Mouse (Mus musculus): ENCODE measurements around the gene Egln1. TPM values are rescaled to one million over a fixed set of nuclear protein-coding genes. Genes with fewer than 3 reads are reported as not detected.

The Egln1 gene
- polyA plus RNA-seq, 1 experiment from 2014 or later: 17.0 TPM

DNA sequence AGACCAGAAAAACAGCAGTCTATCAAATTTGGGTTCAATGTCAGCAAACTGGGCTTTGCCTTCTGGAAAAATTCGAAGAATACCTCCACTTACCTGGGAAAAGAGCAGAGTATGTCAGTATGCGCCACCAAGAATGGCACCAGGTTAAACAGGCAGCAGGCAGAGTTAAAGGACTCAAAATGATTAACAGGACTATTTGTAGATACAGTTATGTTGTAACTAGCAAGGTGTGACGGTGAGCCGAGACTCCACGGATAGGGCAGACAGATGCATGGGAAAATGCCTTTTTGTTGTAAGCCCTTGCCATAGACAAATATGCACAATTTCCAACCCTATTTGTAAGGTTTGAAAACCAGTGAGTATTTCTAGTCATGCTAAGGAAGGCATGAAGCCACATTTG lies 35.1 kb downstream of the Egln1 start:
- H3K36me3 ChIP-seq: peaks cover 69% of the 10 kb centered on the region
- H3K27me3 ChIP-seq (ENCODE audit: insufficient read depth, poor library complexity, severe bottlenecking): no peaks in the 10 kb centered on the region

GRCm38 (mm10) chr8:124911938-124912872 lies 36.9 kb downstream of the Egln1 start:
- H3K9me3 ChIP-seq: no peaks in the 10 kb centered on the region
- 76% methylated on average over 17 of the region's 17 CpGs for WGBS
- DNase-seq (ENCODE audit: low spot score): no peak
- H3K27ac ChIP-seq: no peak overlapping the region
- no peak overlapping the region for H3K4me3 ChIP-seq
- H3K36me3 ChIP-seq: peaks cover 86% of the 10 kb centered on the region
- no peaks in the 10 kb centered on the region for H3K27me3 ChIP-seq (ENCODE audit: insufficient read depth, poor library complexity, severe bottlenecking)
- H3K4me1 ChIP-seq: peaks cover 20% of the 10 kb centered on the region

More for the DNA sequence above, 35.1 kb downstream of the Egln1 start:
- DNase-seq (ENCODE audit: low spot score): no peak
- no peaks in the 10 kb centered on the region for H3K9me3 ChIP-seq
- H3K4me3 ChIP-seq: no peak overlapping the region
- H3K4me1 ChIP-seq: peaks cover 39% of the 10 kb centered on the region
- WGBS: 96% methylated on average over 5 of the region's 5 CpGs
- H3K27ac ChIP-seq: no peak overlapping the region

DNA sequence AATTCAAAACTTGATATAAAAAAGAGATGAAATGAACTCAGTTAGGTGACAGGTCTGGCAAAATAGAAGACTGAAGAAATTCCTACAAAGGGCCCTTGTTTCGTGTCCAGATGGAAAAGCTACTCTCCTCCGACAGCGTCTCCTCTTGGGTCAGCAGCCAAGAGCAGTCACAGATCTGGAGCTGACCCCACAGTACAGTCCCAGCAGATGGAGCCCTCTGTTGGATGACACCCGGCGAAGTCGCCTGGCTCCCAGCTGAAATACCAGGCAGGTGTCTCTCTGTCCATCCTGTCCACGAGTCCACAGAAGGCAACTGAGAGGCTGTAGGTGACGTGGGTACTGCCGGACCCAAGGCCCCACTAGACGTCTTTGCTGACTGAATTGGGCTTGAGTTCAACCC lies 38.8 kb downstream of the Egln1 start:
- Histone ChIP-seq H3K27me3 (ENCODE audit: insufficient read depth, poor library complexity, severe bottlenecking) (no peaks in the 10 kb centered on the region), H3K27ac (no peak overlapping the region), H3K4me3 (no peak overlapping the region), H3K4me1 (peaks cover 11% of the 10 kb centered on the region), H3K9me3 (no peaks in the 10 kb centered on the region), H3K36me3 (peaks cover 98% of the 10 kb centered on the region)
- no peak for DNase-seq (ENCODE audit: low spot score)
- 81% methylated on average over 10 of the region's 10 CpGs for WGBS

DNA sequence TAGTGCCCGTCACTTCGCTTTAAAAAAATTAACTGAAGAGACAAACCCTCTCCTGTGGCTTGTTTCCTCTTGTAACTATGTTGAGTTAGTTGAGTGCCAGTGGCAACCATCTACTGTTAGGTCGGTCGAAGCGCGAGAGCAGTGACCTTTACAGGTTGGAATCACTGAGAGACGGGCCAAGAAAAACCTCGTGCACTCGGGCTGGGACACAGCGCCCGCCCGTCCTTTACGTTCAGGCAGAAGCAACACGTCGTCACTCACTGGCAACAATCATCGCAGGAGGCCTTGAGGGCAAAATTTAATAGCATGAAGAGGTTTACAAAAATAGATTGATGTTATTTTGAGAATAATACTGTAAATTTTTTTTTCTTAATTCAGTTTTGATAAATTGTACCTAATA lies 39.2 kb downstream of the Egln1 start:
- Histone ChIP-seq H3K27me3 (ENCODE audit: insufficient read depth, poor library complexity, severe bottlenecking) (no peaks in the 10 kb centered on the region), H3K4me1 (peaks cover 12% of the 10 kb centered on the region), H3K4me3 (no peak overlapping the region), H3K27ac (no peak overlapping the region), H3K9me3 (no peaks in the 10 kb centered on the region), H3K36me3 (peaks cover 96% of the 10 kb centered on the region)
- DNase-seq (ENCODE audit: low spot score): no peak
- WGBS: 80% methylated on average over 16 of the region's 16 CpGs

DNA sequence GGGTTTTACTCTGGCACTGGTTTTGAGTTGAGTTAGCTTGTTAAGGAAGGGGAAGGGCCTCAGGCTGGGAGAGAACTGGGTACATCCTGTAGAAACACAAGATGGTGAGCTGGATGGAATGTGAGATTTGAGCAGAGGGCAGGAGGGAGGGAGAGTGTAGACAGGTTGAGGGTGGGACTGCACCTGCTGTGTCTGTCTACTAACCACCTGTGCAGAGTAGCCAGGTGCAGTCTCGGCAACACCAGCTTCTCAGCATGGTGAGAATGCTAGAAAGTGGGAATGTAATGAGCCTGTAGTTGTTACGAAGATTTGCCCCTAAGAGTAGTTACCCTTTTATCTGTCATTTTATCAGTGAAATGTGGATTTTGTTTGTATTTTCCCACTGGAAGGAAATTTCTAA lies 43.6 kb downstream of the Egln1 start:
- Histone ChIP-seq H3K4me1 (0 out of 2 replicates have a peak, but pooled peaks cover 3% of the 10 kb centered on the region), H3K4me3 (no peak overlapping the region), H3K36me3 (peaks cover 90% of the 10 kb centered on the region), H3K9me3 (no peaks in the 10 kb centered on the region), H3K27ac (no peak overlapping the region), H3K27me3 (ENCODE audit: insufficient read depth, poor library complexity, severe bottlenecking) (no peaks in the 10 kb centered on the region)
- DNase-seq (ENCODE audit: low spot score): no peak
- WGBS: 83% methylated on average over 2 of the region's 2 CpGs

DNA sequence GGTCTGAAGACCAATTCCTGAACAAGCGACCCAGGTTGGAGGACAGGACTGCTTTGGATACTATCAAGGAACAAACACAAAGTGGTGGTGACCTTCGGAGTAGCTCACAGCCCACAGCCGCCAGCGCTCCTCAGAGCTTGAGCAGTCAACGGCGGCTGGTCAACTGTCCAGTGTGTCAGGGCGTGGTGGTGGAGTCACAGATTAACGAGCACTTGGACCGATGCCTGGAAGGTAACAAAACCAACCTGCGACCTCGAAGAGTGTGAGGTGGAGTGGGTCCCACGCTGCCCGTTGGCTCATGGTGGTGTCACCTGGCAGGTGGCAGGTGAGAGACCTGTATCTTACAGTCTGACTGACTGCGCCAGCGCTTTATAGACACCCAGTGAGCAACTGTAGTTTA lies 45.9 kb downstream of the Egln1 start:
- H3K4me1 ChIP-seq: peaks cover 15% of the 10 kb centered on the region
- H3K36me3 ChIP-seq: peaks cover 80% of the 10 kb centered on the region
- H3K4me3 ChIP-seq: no peak overlapping the region
- H3K9me3 ChIP-seq: no peaks in the 10 kb centered on the region
- H3K27me3 ChIP-seq (ENCODE audit: insufficient read depth, poor library complexity, severe bottlenecking): no peaks in the 10 kb centered on the region
- no peak for DNase-seq (ENCODE audit: low spot score)
- WGBS: 94% methylated on average over 15 of the region's 15 CpGs
- H3K27ac ChIP-seq: no peak overlapping the region

DNA sequence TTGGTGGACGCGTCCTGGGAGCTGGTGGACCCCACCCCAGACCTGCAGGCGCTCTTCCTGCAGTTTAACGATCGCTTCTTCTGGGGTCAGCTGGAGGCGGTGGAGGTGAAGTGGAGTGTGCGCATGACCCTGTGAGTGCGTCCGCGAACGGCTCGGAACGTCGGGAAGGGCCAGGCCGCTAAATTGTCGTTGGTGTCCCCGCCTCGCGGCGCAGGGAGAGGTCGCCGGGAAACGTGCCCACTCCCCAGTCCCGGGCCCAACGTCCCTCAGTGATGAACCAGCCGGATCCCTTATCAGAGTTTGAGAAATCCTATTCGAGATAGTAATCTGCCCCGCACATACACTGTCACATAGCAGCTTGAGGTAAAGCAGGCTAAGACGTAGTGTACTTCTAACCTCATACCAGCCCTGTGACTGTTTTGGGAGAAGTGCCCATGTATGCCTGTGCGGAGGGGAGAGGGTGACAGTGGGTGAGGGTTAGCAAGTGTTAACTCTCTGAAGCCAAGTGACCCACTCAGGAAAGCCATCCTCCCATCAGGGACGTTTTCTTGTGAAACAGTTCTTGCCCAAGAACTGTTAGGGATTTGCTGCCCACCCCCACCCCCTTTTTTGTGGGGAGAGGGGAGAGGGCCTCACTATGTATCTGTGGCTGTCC lies 50.7 kb downstream of the Egln1 start:
- Histone ChIP-seq H3K4me3 (peak overlapping the region; percentile 98), H3K4me1 (peaks cover 30% of the 10 kb centered on the region), H3K27ac (peak overlapping the region; percentile 89), H3K36me3 (peaks cover 66% of the 10 kb centered on the region), H3K27me3 (ENCODE audit: insufficient read depth, poor library complexity, severe bottlenecking) (no peaks in the 10 kb centered on the region), H3K9me3 (no peaks in the 10 kb centered on the region)
- WGBS: 5% methylated on average over 31 of the region's 31 CpGs
- no peak for DNase-seq (ENCODE audit: low spot score)

DNA sequence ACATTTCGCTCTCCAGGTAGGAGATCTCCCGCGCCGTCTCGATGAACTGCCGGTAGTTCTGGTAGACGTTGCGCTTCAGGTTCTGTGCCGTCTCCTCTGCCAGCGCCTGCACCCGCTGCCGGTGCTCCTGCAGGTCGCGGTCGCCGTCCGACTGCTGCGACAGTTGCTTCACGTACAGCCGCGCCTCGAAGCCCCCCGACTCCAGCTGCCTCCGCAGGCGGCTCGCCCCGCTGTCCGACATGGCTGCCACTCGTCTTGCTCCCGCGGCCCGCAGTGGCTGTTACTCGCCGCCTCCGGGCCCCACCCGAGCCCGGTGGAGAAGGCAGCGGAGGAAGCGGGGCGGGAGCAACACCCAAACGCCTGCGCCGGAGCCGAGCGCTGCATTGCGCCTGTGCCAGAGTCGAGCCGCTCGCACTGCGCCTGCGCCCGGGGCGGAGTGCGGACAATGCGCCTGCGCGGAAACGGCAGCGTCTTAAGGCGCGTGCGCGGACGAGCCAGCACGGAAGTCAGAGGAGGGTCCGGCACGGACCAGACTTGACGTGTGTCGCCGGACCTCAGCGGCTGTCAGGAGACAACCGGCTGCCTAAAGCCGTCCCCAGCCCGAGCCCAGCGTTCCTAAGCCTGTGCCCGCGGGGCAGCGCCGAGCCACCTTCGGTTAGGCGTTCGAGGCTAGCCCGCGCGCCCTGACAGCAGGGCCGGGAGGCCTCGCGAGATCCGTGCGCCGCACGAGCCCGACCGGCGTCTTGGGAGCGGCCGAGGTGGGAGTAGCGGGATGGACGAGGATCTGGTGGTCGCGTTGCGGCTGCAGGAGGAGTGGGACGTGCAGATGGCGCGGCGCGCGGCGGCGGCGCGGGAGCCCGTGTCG lies 51.5 kb downstream of the Egln1 start, which contains the start of the genes Exoc8 and Sprtn:
Gene Exoc8 (minus strand): TSS at position 320 of the 865 bp plus-strand sequence.
Gene Sprtn (plus strand): TSS at position 501 of the 865 bp plus-strand sequence.
- DNase-seq (ENCODE audit: low spot score): peak; percentile 97
- WGBS: under 1% methylated on average over 114 of the region's 114 CpGs
- peak within 1 kb of the TSS; percentile 98 for H3K4me3 ChIP-seq
- peak within 1 kb of the TSS; percentile 89 for H3K27ac ChIP-seq
- H3K27me3 ChIP-seq (ENCODE audit: insufficient read depth, poor library complexity, severe bottlenecking): no peaks in the 10 kb centered on the region
- H3K4me1 ChIP-seq: peaks cover 30% of the 10 kb centered on the region
- H3K36me3 ChIP-seq: peaks cover 61% of the 10 kb centered on the region
- no peaks in the 10 kb centered on the region for H3K9me3 ChIP-seq

- peaks cover 30% of the 10 kb centered on the region for H3K4me1 ChIP-seq
- under 1% methylated on average over 60 of the region's 60 CpGs for WGBS
- H3K36me3 ChIP-seq: peaks cover 53% of the 10 kb centered on the region
These were observed 52.3 kb downstream of the Egln1 start for GRCm38 (mm10) chr8:124896632-124897385.

GRCm38 (mm10) chr8:124896010-124896631 lies 53.0 kb downstream of the Egln1 start:
- peaks cover 56% of the 10 kb centered on the region for H3K36me3 ChIP-seq
- H3K27me3 ChIP-seq (ENCODE audit: insufficient read depth, poor library complexity, severe bottlenecking): no peaks in the 10 kb centered on the region
- DNase-seq (ENCODE audit: low spot score): no peak
- H3K4me3 ChIP-seq: peak overlapping the region; percentile 98
- no peaks in the 10 kb centered on the region for H3K9me3 ChIP-seq
- H3K4me1 ChIP-seq: peaks cover 30% of the 10 kb centered on the region
- peak overlapping the region; percentile 89 for H3K27ac ChIP-seq
- WGBS: 85% methylated on average over 26 of the region's 26 CpGs

More at GRCm38 (mm10) chr8:124896632-124897385, 52.3 kb downstream of the Egln1 start:
- no peaks in the 10 kb centered on the region for H3K9me3 ChIP-seq
- DNase-seq (ENCODE audit: low spot score): peak; percentile 88
- H3K27ac ChIP-seq: peak overlapping the region; percentile 89
- no peaks in the 10 kb centered on the region for H3K27me3 ChIP-seq (ENCODE audit: insufficient read depth, poor library complexity, severe bottlenecking)
- peak overlapping the region; percentile 98 for H3K4me3 ChIP-seq

- H3K27me3 ChIP-seq (ENCODE audit: insufficient read depth, poor library complexity, severe bottlenecking): no peaks in the 10 kb centered on the region
- H3K4me1 ChIP-seq: peaks cover 18% of the 10 kb centered on the region
- WGBS: 75% methylated on average over 3 of the region's 3 CpGs
- no peak for DNase-seq (ENCODE audit: low spot score)
- H3K27ac ChIP-seq: no peak overlapping the region
- no peaks in the 10 kb centered on the region; the same call in 1 of the 2 replicates for H3K9me3 ChIP-seq
- H3K4me3 ChIP-seq: no peak overlapping the region
- H3K36me3 ChIP-seq: peaks cover 72% of the 10 kb centered on the region
These were observed 56.5 kb downstream of the Egln1 start for GRCm38 (mm10) chr8:124892596-124892995.

All from heart, embryonic 10.5 days (tissue).